19 mouse cellular contexts compared by ENCODE assay signal in genomic region chr10:55096223-55096622, GRCm38 (mm10).
"Had no signal": no experiment of that assay in that cellular context is flagged by ENCODE, and none has a peak within 500 bp of the region (broad histone marks: within the 10 kb centered on the region; RNA-seq: fewer than 3 reads in every experiment).

No protein-coding gene starts in this region.

- DNase-seq: lung, adult 18-20 months; lung, embryonic 14.5 days; lung, postnatal 10 days; lung, postnatal 4 days; midbrain, embryonic 14.5 days; retina, postnatal 1 day; right cerebral cortex, adult 18-20 months; right cerebral cortex, postnatal 25 days; right cerebral cortex, postnatal 4 days; spleen, adult 18-20 months; thymus, adult 18-20 months; thymus, postnatal 14 days; thymus, postnatal 36 days had no signal

- H3K9me3 ChIP-seq: midbrain, embryonic 10.5 days; midbrain, embryonic 12.5 days; neural tube, embryonic 13.5 days; neural tube, embryonic 15.5 days had no signal

- H3K36me3 ChIP-seq: midbrain, embryonic 10.5 days; midbrain, embryonic 12.5 days; neural tube, embryonic 13.5 days; neural tube, embryonic 15.5 days had no signal

- H3K4me3 ChIP-seq: midbrain, embryonic 10.5 days; midbrain, embryonic 12.5 days; myocyte; neural tube, embryonic 13.5 days; neural tube, embryonic 15.5 days had no signal

- H3K27ac ChIP-seq: midbrain, embryonic 10.5 days; midbrain, embryonic 12.5 days; neural tube, embryonic 13.5 days; neural tube, embryonic 15.5 days had no signal

- H3K4me1 ChIP-seq: midbrain, embryonic 10.5 days; midbrain, embryonic 12.5 days; neural tube, embryonic 13.5 days; neural tube, embryonic 15.5 days had no signal

- ATAC-seq: midbrain, embryonic 16.5 days had no signal

- H3K27me3 ChIP-seq: midbrain, embryonic 12.5 days; neural tube, embryonic 13.5 days; neural tube, embryonic 15.5 days had no signal

- H3K9ac ChIP-seq: lung, embryonic 14.5 days; midbrain, embryonic 12.5 days; neural tube, embryonic 13.5 days; neural tube, embryonic 15.5 days had no signal

- H3K4me2 ChIP-seq: lung, embryonic 14.5 days; midbrain, embryonic 12.5 days; neural tube, embryonic 13.5 days; neural tube, embryonic 15.5 days had no signal
